Mouse (Mus musculus) heart, embryonic 15.5 days (tissue): ENCODE results near the gene Rrp15. TPM values are rescaled to one million over a fixed set of nuclear protein-coding genes. Genes with fewer than 3 reads are reported as not detected.

Experiments used
- ATAC-seq: fragments of 200-750 bp; cut with Nextera tagmentation; replicated peaks from 2 replicates; pipeline ENCODE4 v1.8.0; 2017; ENCODE audit warnings: low read depth, moderate TSS enrichment; ENCODE audit not compliant: insufficient number of reproducible peaks, insufficient read depth, low FRiP score
- H3K27ac ChIP-seq: fragments of 300-500 bp; sonication (generic); 2 replicates; pipeline ENCODE4 v1.5.1; 2015; ENCODE audit warnings: mild to moderate bottlenecking, inconsistent platforms
- H3K27me3 ChIP-seq: fragments of 300-500 bp; sonication (generic); 2 replicates; pipeline ENCODE4 v1.6.1; 2015; ENCODE audit warnings: inconsistent platforms
- H3K36me3 ChIP-seq: fragments of 300-500 bp; sonication (generic); 2 replicates; pipeline ENCODE4 v1.6.1; 2015; ENCODE audit warnings: mild to moderate bottlenecking, inconsistent platforms
- H3K4me1 ChIP-seq: fragments of 300-500 bp; sonication (generic); replicated peaks from 2 replicates; pipeline ENCODE4 v1.6.1; 2015; ENCODE audit warnings: inconsistent platforms
- H3K4me2 ChIP-seq: fragments of 300-500 bp; sonication (generic); 2 replicates; pipeline ENCODE4 v1.6.1; 2015; ENCODE audit warnings: inconsistent platforms, mild to moderate bottlenecking, moderate library complexity
- H3K4me3 ChIP-seq: fragments of 300-500 bp; sonication (generic); 2 replicates; pipeline ENCODE4 v1.5.1; 2015; ENCODE audit warnings: mild to moderate bottlenecking, inconsistent platforms
- H3K9ac ChIP-seq: fragments of 300-500 bp; sonication (generic); 2 replicates; pipeline ENCODE4 v1.6.1; 2015; ENCODE audit warnings: mild to moderate bottlenecking, inconsistent platforms
- H3K9me3 ChIP-seq: fragments of 300-500 bp; sonication (generic); replicated peaks from 2 replicates; pipeline ENCODE4 v1.6.1; 2016; ENCODE audit warnings: inconsistent platforms
- WGBS: fragments of 180-500 bp; shearing (Covaris S2); methylation state at CpG from one replicate; pipeline ENCODE4 v1.1.7; 2015; ENCODE audit warnings: mixed read lengths; 5-methylcytosine and 5-hydroxymethylcytosine counted together
- polyA plus RNA-seq: library from polyadenylated mRNA; unstranded; fragments of >200 nt; fragmentation: Nextera tagmentation; extraction: Ambion mirVana; gene quantifications from 2 replicates; pipeline ENCODE4 v1.2.1, GENCODE M21; 2015

The Rrp15 gene
- polyA plus RNA-seq, 1 experiment from 2014 or later, result 27.7 TPM

DNA sequence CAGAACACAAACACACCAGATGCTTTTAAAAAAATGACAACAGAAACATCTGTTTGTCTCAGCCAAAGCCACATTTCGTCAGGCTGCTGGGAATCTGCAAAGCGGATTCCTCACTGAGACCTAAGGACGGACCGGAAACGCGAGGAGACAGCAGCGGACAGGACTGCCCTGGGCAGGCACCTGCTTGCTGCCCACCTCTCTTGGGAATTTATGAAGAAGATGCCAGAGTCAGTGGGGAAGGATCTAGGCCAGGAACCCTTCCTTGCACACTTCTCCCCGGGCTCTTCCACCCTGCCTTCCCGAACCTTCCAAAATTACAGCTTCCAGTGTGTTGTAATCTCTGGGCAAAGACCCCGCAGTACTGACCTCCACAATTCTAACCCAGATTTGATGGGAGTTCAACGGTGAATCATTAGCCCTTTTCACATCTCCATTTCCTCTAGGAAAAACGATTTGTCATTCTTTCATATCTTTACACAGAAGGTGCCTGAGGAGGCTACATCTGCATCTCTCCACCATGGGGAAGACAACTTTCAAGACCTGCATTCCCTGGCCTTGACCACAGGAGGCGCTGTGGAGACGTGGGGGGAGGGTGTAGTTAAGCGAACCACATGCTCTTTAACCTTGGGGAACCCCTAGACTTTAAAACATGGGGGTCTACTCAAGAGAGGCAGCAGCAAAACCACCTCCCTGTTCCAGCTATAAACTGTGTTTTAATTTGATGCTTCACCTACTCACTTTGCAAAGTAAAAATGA lies 50.4 kb downstream of the Rrp15 start:
- H3K4me1 ChIP-seq, result peaks cover 36% of the 10 kb centered on the region
- no peak overlapping the region for H3K4me3 ChIP-seq
- no peaks in the 10 kb centered on the region; the same call in 1 of the 2 replicates for H3K36me3 ChIP-seq
- no peak overlapping the region for H3K4me2 ChIP-seq
- WGBS, result 76% methylated on average over 15 of the region's 15 CpGs
- H3K27me3 ChIP-seq, result no peaks in the 10 kb centered on the region
- no peak for ATAC-seq
- H3K9ac ChIP-seq, result no peak overlapping the region
- H3K9me3 ChIP-seq, result no peaks in the 10 kb centered on the region
- H3K27ac ChIP-seq, result no peak overlapping the region

DNA sequence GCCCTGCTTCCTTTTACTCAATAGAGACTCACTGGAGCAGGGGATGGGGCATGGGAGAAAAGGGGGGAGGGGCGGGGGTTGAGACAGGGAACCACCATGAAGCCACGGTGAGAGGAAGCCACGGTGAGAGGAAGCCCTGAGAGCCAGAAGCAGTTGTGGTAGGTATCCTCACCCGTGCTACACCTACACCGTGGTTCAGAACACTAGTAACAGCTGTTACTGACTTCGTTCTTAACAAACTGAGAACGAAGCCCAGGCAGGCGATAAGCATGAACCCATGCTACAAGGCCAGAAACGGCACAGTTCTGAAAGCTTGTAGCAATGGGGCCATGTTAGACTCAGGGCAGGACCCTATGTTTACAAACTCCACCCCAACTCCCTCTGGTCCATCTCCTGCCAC lies 52.9 kb downstream of the Rrp15 start:
- Histone ChIP-seq H3K9ac (no peak overlapping the region), H3K4me2 (no peak overlapping the region), H3K4me1 (peaks cover 32% of the 10 kb centered on the region), H3K9me3 (no peaks in the 10 kb centered on the region), H3K36me3 (no peaks in the 10 kb centered on the region; the same call in 1 of the 2 replicates), H3K27ac (peak overlapping the region; percentile 62), H3K4me3 (no peak overlapping the region), H3K27me3 (no peaks in the 10 kb centered on the region)
- ATAC-seq, result no peak
- 78% methylated on average over 9 of the region's 9 CpGs for WGBS

DNA sequence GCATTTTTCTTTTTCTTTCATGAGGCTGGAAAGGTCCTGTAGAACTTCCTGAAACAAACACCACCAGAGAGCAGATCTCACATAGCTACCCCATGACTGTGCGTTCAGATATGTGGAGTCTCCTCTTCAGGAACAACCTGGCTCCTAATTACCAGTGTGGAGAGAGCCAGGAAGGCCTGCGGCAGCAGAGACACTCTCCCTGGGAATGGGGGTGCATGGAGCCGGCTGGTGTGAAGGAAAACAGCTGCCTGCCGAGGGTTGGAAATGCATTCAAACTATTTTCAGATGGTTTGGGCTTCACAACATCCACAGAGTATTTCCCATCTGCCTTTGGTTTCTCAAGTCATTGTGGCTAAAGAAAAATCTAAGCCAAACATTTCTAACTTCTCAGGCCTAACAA lies 53.8 kb downstream of the Rrp15 start:
- Histone ChIP-seq H3K27ac (peak overlapping the region; percentile 62), H3K27me3 (no peaks in the 10 kb centered on the region), H3K4me3 (no peak overlapping the region), H3K4me2 (no peak overlapping the region), H3K9ac (no peak overlapping the region), H3K9me3 (no peaks in the 10 kb centered on the region), H3K4me1 (peaks cover 26% of the 10 kb centered on the region), H3K36me3 (no peaks in the 10 kb centered on the region; the same call in 1 of the 2 replicates)
- 25% methylated on average over 4 of the region's 4 CpGs for WGBS
- no peak for ATAC-seq

DNA sequence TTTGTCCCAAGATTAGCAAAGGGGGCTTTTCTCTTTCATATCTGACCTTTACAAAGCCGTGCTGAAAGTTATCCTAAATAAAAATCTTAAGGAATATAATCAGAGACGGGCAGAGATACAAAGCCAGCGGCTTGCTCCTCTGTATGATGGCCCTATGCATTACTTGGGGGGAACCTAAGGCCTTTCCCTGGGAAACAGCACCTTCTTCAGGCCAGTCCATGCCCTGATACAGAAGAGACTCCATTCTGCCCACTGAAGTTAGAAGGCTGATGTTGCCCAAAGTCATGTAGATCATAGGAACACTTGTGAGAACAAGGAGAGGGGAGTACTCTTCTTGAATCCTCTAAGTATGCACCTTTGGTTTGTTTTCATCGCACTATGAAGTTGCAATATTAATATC lies 56.8 kb downstream of the Rrp15 start:
- Histone ChIP-seq H3K4me2 (no peak overlapping the region), H3K36me3 (no peaks in the 10 kb centered on the region; the same call in 1 of the 2 replicates), H3K4me1 (peaks cover 28% of the 10 kb centered on the region), H3K27ac (no peak overlapping the region), H3K27me3 (no peaks in the 10 kb centered on the region), H3K4me3 (no peak overlapping the region), H3K9me3 (no peaks in the 10 kb centered on the region), H3K9ac (no peak overlapping the region)
- ATAC-seq, result no peak
- WGBS, result 79% methylated on average over 4 of the region's 4 CpGs

DNA sequence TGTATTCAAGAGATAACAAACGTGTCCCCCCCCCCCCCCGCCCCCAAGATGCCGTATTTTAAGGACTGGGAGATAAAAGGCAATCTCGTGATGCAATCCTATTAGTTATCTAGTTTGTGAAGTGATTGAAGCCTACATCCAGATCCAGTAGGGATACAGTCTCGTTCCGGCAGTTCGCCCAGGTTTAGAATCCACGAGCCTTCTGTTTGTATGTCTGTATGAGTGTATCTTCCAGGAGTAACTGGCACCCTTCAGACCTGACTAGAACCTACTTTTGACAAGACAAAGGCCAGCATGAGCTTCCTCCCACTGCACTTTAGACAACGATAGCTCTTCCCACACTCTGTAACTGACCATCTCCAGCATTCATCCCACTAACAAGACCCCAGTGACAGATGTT lies 57.5 kb downstream of the Rrp15 start:
- H3K9ac ChIP-seq, result no peak overlapping the region
- no peak for ATAC-seq
- no peak overlapping the region for H3K27ac ChIP-seq
- H3K27me3 ChIP-seq, result no peaks in the 10 kb centered on the region
- no peaks in the 10 kb centered on the region for H3K9me3 ChIP-seq
- H3K4me3 ChIP-seq, result no peak overlapping the region
- 82% methylated on average over 9 of the region's 9 CpGs for WGBS
- no peak overlapping the region for H3K4me2 ChIP-seq
- no peaks in the 10 kb centered on the region; the same call in 1 of the 2 replicates for H3K36me3 ChIP-seq
- H3K4me1 ChIP-seq, result peaks cover 32% of the 10 kb centered on the region

DNA sequence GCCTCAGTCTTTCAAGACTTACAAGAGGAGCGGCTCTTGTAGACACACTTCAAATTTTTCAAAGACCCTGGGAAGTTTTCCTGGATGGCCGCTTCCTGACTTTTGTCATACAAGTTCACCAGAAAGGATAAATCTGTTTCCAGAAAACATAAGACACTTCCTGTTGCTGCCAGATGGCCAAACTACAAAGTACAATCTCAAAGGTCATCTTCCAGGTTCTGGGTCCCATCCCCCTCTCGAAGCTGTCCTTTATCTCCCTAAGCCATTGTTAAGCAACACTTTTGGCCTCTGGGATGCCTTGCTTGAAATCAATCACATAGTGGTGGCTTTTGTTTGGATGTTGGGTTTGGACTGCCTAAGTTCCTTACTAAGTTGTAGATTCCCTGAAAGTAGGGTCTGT lies 65.1 kb downstream of the Rrp15 start:
- Histone ChIP-seq H3K9me3 (no peaks in the 10 kb centered on the region), H3K4me2 (no peak overlapping the region), H3K27ac (no peak overlapping the region), H3K4me3 (no peak overlapping the region), H3K27me3 (no peaks in the 10 kb centered on the region), H3K4me1 (peaks cover 44% of the 10 kb centered on the region), H3K9ac (no peak overlapping the region), H3K36me3 (no peaks in the 10 kb centered on the region)
- WGBS, result 77% methylated on average over 3 of the region's 3 CpGs
- no peak for ATAC-seq

- H3K9me3 ChIP-seq, result no peaks in the 10 kb centered on the region
- whole genome bisulfite sequencing, result 33% methylated on average over 7 of the region's 7 CpGs
- peak overlapping the region; percentile 29 for H3K4me2 ChIP-seq
- H3K27ac ChIP-seq, result peak overlapping the region; percentile 30; the same call in 1 of the 2 replicates
- H3K27me3 ChIP-seq, result no peaks in the 10 kb centered on the region
- H3K4me1 ChIP-seq, result peaks cover 51% of the 10 kb centered on the region
- H3K9ac ChIP-seq, result no peak overlapping the region
- no peaks in the 10 kb centered on the region for H3K36me3 ChIP-seq
- no peak overlapping the region for H3K4me3 ChIP-seq
- no peak for ATAC-seq
These were observed 66.6 kb downstream of the Rrp15 start for GRCm38 (mm10) chr1:186682606-186683005.

- no peaks in the 10 kb centered on the region for H3K36me3 ChIP-seq
- H3K27me3 ChIP-seq, result no peaks in the 10 kb centered on the region
- no peak overlapping the region for H3K4me2 ChIP-seq
- 81% methylated on average over 12 of the region's 12 CpGs for WGBS
- no peak overlapping the region for H3K4me3 ChIP-seq
- no peak for ATAC-seq
- H3K27ac ChIP-seq, result no peak overlapping the region
- H3K9me3 ChIP-seq, result no peaks in the 10 kb centered on the region
- peaks cover 44% of the 10 kb centered on the region for H3K4me1 ChIP-seq
- no peak overlapping the region for H3K9ac ChIP-seq
These were observed 71.5 kb downstream of the Rrp15 start for GRCm38 (mm10) chr1:186677614-186678013.

- no peaks in the 10 kb centered on the region for H3K36me3 ChIP-seq
- no peaks in the 10 kb centered on the region for H3K9me3 ChIP-seq
- peaks cover 37% of the 10 kb centered on the region for H3K4me1 ChIP-seq
- no peak overlapping the region for H3K4me3 ChIP-seq
- ATAC-seq, result no peak
- no peak overlapping the region for H3K9ac ChIP-seq
- no peak overlapping the region for H3K27ac ChIP-seq
- no peak overlapping the region for H3K4me2 ChIP-seq
- WGBS, result 67% methylated on average over 5 of the region's 5 CpGs
- no peaks in the 10 kb centered on the region for H3K27me3 ChIP-seq
These were observed 73.0 kb downstream of the Rrp15 start for GRCm38 (mm10) chr1:186676199-186676598.

DNA sequence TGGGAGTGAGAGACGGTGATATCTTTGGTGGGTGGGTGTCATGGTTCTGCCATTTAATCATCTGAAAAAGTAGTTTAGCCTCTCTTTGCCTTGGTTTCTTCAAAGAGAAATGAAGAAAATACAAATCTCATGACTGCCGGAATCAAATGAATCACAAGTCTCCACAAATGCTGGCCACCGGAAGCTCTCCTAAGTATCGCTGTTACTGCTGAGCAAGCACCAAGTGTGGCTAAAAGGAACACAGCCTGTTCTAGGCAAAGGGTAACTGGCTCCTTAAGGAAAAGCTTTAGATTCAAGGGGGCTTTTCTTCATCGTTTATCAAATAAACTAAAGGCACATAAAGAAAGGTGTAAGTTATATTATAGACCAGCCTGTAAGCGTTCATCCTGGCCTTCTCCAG lies 73.9 kb downstream of the Rrp15 start:
- Histone ChIP-seq H3K4me1 (peaks cover 37% of the 10 kb centered on the region), H3K4me2 (no peak overlapping the region), H3K9me3 (no peaks in the 10 kb centered on the region), H3K27ac (no peak overlapping the region), H3K36me3 (no peaks in the 10 kb centered on the region), H3K4me3 (no peak overlapping the region), H3K9ac (no peak overlapping the region), H3K27me3 (no peaks in the 10 kb centered on the region)
- 69% methylated on average over 6 of the region's 6 CpGs for WGBS
- no peak for ATAC-seq

- no peaks in the 10 kb centered on the region for H3K36me3 ChIP-seq
- no peak overlapping the region for H3K4me3 ChIP-seq
- H3K4me1 ChIP-seq, result peaks cover 34% of the 10 kb centered on the region
- H3K4me2 ChIP-seq, result no peak overlapping the region
- 58% methylated on average over 3 of the region's 3 CpGs for WGBS
- no peak for ATAC-seq
- no peak overlapping the region for H3K9ac ChIP-seq
- H3K9me3 ChIP-seq, result no peaks in the 10 kb centered on the region
- H3K27me3 ChIP-seq, result no peaks in the 10 kb centered on the region
- no peak overlapping the region for H3K27ac ChIP-seq
These were observed 74.5 kb downstream of the Rrp15 start for GRCm38 (mm10) chr1:186674621-186675020.

- Histone ChIP-seq H3K27ac (no peak overlapping the region), H3K27me3 (no peaks in the 10 kb centered on the region), H3K4me3 (no peak overlapping the region), H3K4me2 (no peak overlapping the region), H3K36me3 (no peaks in the 10 kb centered on the region), H3K4me1 (peaks cover 21% of the 10 kb centered on the region), H3K9ac (no peak overlapping the region), H3K9me3 (no peaks in the 10 kb centered on the region)
- 88% methylated on average over 4 of the region's 4 CpGs for WGBS
- no peak for ATAC-seq
These were observed 76.0 kb downstream of the Rrp15 start for GRCm38 (mm10) chr1:186673166-186673565.
